Mouse (Mus musculus) MN1 (cell line): Measurements from ENCODE around the gene Hadha.

Experiments
- DNase-seq: peaks from one replicate; pipeline ENCODE4 v3.0.0-alpha.2; 2016; ENCODE audit warnings: low spot score

Hadha gene

DNA sequence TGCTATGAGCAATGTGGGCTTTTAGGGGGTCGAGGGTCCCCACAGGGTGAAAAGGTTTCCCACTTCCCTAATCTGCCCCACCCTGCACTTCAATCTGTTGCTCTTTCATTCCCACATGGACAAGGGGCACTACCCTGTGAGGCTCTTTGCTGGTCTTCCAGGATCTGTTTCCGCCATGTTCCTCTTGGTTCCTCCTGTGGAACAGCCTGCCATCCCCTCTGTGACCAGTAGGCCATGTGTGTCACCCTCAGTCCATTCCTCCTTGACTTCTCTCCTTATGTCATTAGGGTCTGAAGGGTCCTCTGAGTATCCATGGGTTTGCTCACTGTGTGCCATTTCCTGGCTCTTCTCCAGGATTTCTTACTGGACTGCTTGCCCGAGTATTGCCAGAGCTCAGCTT, 43.2 kb downstream of the Hadha start:
- DNase-seq: peak; percentile 16

DNA sequence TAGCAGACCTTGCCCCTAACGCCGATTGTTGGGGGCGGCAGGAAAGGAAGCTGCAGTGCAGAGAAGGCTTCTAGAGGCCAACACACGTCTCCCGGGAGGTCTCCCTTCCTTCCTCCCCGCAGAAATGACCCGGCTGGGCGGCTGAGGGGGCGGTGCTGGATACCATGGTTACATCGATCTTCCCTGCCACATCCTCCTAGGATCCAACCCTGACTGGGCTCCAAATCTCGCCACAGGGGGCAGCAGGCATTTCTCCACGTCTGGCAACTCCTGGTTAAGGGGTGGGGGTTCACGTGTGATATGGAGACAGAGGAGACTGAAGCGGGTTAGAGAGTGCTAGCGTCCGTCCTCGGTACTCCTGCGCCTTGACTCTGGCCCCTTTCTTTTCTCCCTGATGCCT, 43.8 kb downstream of the Hadha start:
- peak; percentile 89 for DNase-seq

DNA sequence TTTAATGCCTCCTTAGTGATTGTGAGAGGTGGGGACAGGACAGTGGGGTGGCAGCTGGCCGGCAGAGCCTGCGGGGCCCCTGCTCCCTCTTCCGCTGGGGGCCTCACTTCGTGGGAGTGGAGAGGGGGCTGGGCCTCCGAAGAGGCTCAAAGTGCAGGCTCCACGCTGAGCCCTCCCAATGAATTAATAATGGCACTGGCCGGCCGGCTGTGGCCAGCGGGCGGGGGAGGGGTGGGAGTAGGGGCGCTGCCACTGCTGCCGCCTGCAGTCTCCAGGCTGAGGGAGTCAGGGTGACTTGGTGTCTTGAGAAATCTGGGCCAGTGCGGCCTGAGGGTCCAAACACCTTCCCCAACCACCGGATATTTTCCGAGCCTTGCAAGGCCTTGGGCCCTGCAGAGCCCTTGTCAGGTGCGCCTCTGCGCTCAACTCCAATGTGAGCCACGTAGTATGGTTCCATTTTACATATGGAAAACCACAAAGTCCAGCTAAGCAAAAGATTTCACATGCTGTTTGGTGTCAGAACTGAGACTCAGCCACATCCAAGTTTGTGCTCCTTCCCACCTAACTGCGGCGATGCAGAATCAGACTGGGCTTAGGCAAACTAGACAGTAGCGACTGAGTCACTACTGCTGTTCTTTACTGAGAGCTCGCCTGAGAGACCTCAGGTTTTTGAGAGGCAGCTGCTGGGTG, 44.4 kb downstream of the Hadha start:
- no peak for DNase-seq

DNA sequence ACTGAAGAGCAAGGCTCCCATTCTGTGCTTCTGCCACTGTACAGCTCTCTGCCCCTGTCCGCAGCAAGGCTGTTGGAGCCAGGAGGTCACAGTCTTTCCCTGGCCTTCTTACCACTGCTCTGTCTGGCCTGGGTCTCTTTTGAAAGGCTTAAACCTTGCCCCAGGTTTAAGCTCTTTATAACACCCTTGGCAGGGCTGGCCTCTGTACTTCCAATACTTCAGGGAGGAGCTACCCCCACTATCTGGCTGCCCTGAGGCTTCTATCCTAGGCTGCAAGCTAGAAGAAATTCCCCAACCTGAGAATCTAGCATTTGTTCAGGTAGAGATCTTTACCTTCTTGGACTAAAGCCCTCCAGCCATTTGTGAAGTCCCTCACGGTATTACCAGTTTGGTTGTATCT, 45.1 kb downstream of the Hadha start:
- no peak for DNase-seq

DNA sequence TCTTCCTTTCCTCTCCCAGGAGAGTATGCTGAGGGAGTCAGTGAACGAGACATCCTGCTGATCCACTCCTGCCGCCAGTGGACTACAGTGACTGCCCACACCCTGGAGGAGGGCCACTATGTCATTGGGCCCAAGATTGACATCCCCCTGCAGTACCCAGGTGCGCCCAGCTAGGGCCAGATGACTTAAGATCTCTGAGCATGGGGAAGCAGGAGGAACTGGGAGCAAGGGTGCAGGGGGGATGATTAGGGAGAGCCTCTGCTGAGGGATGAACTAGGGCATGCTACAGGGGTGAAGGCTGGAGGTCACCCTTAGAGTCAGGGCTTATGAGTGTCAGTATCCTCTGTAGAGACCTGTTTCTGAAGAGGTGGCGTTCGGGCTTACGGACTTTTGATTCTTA, 46.7 kb downstream of the Hadha start:
- no peak for DNase-seq

DNA sequence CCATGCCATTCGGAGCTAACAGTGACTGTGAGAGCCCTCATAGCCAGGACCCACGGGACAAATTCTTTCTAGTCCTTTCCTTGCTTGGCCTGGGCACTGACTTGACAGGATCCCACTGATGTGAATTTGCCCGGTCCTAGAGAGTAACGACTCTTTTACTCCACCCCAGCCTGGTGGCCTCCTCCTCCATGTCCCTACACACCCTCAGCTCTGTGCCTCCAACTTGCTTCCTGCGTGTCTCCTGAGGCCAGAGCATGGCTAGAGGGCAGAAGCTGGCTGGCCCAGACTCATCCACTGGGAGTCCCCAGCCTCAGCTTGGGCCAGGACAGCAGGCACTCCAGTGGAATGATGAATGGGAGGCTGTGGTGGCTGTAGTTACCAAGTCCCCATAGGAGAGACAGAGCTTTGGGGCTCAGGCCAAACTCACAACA, 47.3 kb downstream of the Hadha start:
- DNase-seq: peak; percentile 31

DNA sequence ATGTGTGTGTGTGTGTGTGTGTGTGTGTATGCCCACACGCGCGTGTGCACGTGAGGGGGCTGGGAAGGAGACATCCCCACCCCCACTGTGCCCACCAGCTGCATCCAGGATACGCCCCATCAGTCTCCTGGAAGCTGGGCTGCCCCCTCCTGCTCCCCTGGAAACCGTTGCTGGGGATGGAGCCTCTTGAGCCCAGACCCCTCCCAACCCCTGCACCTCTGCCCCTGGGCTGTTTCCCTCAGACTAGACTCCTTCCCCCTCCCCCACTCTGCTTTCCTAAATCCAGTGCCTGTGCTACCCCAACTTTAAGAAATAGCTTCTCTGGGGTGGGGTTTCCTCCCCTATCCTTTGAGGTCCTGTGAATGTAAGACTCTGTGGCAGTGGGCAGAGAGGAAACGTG, 47.8 kb downstream of the Hadha start:
- DNase-seq: no peak

DNA sequence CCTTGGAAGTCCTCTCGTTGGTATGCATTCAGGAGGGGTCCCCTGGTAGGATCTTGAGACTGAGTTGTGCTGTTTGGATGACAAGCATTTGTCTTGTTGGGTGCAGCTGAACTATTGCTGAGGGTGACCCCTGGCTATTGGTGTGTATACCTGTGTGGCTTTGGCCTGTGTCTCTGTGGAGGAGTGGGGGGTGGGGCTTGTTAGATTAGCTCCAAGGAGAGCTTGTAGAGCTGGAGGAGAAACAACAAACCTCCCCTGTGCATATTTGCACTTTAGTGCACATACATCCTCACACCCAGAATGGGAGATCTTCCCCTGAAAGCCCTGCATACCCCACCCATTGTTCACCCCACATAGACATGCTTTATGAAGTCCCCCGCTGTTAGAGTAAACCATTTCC, 48.2 kb downstream of the Hadha start:
- no peak for DNase-seq

DNA sequence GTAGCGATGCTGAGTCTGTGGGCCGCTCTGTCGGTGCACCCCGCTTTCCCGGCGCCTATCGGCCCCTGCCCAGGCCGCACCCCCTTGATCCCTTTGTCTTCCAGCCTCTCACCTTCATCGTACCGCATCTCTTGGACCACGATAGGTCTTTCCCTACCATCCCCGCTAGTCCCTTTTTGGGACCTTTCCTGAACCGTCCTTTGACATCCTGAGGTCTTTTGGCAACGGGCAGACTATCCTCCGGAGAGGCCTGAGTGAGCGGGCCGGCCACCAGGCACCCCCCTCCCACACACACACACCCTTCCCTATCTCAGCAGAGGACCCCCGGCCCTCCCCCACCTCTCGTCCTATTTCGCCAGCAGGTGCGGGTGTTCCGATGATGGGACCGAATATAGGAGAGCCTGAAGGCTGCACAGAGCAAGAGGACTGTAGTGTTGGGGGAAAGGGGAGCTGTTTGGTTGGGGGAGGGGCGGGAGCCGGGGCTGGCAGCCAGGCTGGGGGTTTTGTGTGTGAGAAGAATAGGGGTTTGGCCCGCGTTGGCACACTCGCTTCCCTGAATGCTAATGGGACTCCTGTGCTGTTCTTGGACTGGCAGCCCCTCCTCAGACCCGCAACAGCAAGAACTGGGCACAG, 49.2 kb downstream of the Hadha start, which contains the start of gene 3110082J24Rik:
3110082J24Rik (minus strand) TSS at position 419 of the 633 bp plus-strand sequence.
- no peak for DNase-seq

DNA sequence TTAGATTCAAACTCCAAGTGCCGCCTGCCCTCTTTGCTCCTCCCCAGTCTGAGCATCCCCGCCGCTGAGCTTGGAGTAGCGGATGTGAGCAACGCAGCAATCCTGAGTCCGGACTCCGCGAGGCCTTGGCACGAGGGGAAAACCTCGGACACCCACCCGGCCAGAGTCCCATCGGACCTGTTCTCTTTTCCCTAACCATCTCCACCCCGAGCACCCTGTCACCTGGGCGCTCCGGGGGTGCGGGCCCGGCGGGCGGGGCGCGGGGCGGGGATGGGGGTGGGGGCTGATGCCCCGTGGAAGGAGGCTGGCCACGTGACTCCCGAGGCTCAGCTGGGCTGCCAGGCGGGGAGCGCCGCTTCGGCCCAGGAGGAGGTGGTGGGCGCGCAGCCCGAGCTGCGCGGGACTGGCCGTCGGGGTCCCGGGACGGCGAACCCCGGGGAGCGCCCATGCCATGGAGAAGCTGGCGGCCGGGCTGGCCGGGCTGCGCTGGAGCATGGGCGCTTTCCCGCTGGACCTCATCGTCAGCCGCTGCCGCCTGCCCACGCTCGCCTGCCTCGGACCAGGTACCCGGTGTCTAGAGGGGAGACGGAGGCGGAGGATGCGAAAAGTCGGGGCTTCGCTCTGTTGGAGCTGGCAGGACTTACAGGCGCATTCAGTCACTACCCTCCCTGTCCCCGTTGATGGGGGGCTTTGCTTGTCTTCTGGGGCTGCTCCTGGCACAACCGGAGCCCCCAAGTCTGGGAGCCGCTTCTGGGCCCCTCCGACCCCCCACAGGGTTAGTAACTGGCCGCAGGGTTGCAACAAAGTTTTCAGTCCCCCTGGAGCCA, 49.9 kb downstream of the Hadha start, which contains the start of gene Garem2:
Garem2 (plus strand) TSS at position 321 of the 827 bp plus-strand sequence.
- peak; percentile 70 for DNase-seq

DNA sequence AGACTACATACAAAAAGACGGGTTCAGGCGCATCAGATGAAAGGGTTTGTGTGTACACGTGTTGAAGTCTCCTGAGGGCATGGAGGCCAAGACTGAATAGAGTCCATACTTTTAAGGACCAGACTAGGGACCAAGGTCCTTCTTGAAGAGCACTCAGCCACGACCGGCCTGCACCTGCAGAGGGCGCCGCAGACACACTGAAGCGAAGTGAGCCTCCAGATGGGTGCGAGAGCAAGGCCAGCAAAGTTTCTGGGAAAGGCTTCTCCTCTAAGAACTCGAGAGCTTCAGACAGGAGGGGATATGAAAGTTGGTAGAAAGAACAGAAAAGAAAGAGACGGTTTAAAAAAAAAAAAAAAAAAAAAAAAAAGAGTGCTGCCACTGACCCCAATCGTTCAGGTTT, 50.6 kb downstream of the Hadha start:
- DNase-seq: peak; percentile 72

DNA sequence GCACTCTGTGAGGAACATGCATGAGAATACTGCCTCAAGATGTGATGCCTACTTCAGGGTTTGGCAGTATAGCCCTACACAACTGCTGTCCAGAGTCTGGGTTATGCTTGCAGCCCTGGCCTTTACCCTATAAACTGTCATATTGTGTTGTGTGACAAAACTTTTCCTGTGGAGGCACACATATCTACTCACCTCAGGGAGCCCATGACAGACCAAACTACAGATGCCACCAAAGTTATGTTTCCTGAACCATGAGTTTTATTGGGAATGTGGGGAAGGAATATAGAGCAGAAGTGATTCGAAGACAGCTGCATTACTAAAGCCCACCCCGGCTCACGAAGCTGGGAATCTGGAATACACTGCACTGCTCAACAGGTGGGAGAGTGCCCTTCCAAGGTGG, 51.6 kb downstream of the Hadha start:
- DNase-seq: no peak

DNA sequence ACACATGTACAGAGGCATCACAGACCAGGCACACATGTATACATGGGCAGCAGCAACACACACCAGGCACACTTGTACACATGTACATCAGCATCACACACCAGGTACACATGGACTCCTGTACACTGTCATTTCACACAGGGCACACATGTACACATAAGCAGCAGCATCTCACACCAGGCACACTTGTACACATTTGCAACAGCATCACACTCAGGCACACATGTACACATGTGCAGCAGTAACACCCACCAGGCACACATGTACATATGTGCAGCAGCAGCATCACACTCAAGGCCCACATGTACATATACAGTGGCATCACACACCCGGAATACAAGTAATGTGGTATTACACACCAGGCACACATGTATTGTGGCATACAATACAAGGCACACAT, 56.7 kb downstream of the Hadha start:
- DNase-seq: no peak

DNA sequence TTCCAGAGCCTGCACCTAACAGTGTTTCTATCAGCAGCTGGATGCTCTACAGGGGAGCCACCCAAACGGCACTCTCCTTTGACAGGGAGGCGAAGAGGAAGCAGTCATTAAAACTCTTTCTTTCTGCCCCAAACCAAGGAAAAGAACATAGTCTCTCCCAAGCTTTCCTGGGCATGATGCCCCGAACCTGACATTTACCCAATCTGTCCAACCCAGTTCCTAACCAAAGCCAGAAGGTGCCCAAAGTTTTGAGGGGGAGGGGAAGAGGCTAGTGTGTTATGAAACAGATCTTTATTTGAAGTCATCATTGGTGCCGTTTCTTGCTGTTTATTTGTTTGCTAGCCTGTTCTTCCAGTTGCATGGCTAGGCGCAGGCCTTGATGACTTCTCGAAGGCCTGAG, 59.2 kb downstream of the Hadha start:
- DNase-seq: no peak

DNA sequence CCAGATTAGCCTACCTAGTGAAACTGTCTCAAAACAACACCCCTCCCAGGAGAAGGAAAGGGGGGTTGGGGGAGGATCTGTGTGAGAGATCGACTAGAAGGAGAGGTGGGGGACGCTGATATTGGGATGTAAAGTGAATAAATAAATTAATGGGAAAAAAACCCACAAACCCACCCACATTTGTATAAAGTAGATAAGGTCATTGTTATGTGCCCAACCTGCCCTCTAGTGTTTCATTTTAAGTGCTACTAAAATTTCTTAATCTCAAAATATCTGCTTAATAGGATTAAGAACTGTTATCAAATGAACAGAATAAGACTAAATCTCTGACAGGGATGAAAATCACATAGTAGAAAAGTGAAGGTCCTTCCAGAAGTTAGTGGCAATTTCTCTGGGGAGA, 60.6 kb downstream of the Hadha start:
- no peak for DNase-seq

DNA sequence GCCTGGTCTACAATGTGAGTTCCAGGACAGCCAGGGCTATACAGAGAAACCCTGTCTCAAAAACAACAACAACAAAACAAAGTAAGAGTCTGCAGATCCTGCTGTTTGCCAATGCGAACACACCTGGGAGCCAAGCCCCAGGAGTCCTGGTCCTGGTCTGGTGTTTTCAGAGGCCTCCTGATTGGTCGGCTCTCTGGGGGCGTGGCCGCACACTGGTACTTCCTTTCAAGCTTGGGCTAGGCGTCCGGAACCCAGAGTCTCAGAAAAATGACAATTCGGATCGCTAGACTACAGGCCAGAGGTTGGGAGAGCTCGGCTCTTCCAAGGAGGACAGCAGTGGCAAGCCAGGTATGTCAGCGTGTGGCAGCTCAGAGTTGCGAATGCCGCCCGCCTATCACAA, 62.3 kb downstream of the Hadha start:
- no peak for DNase-seq

DNA sequence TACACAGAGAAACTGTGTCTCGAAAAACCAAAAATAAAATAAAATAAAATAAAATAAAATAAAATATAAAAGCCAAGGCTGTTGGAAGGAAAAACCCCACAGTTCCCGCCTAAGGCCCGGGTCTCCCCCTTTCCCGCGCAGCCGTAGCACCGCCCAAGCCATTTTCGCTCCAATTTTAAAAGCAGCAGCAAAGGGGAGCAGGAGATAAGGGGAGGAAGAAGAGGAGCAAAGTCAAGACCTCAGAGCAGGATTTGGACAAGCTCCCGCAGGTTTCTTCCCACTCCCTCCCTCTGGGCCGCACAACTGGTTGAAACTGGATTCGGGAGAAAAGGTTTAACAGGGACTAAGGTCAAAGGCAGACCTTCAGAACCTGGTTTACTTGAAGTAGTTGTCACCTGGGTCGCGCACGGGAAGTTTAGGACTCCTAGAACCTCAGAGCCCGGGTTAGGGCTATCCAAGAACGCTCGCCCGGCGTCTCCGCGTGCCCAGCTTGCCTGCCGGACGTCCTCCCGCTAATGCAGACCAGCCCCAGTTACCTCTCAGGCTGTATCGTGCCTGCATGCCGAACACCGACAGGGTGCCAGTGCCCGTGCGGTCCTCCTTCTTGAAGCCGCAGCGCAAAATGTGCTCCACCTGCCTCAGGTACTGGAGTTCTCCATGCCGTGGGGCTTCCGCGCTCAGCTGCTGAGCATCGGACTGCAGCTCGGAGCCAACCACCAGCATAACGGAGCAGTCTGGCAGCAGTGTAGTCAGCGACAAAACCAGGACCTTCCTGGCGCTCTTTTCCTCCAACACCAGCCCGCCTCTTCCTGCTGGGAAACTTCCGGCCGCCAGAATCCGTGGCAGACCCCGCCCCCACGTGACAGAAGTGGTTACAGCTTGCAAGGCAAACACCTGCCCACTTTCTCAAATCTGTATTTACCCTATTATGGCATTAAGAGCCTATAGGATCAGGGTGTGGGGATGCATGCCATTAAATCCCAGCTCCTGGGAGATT, 81.8 kb downstream of the Hadha start, which contains the start of gene Tyms:
Tyms (minus strand) TSS at position 793 of the 997 bp plus-strand sequence.
- peak; percentile 83 for DNase-seq

DNA sequence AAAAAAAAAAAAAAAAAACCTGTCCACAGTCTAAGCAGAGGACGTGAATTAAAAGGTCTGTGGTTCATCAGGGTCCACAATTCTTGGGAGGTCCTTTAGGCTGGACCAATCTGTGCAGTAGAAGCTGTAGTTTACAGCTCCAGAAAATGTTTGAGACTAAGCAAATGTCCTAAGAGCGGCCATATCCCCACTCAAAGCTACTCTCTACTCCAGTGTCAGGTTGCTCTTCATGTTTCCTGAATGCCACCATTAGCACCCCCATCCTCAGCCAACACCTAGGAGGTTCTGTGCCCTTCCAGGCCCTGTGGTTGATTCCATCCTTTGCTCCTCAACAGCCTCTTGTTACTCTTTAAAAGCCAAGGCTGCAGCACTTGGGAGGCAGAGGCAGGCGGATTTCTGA, 82.6 kb downstream of the Hadha start:
- DNase-seq: no peak

DNA sequence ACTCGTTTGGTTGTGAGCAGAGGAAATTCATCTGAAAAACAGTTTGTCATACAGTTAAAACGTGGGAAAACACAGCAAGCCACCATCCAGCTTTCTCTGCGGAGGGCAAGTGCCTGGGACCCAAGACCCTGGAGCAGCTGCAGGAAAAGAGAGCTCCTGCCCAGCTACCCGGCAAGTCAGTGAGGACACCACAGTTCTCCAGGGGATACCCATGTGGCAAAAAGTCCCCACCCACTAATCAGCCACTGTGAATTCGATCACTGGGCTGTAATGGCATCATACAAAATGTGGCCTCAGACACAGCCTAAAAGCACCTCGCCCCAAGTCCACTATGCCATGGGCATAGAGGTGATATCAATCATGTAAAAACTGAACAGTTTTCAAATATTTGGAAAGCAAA, 83.3 kb downstream of the Hadha start:
- no peak for DNase-seq
